In the genomic region with DNA sequence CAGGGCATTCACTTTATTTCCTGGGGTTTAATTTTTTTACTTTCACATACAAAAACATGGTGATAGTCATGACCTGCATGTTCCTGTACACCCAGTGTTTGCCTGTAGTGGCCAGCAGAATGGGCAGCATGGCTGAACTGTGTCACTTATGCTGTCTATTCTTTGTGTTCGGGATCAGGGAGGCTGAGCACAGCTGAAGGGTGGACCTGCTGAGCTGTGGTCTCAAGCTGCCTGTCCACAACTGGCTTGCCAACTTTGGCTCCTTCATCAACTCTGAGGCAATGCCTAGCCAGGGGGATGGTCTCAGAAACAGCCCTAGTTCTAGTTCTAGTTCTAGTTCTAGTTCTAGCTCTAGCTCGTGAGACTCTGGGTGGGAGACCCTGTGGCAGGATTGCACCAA, we compare ENCODE assay signal across 16 mouse cellular contexts.
A peak's percentile ranks its signal among the peaks of the same experiment; 100 is the strongest.
DNase-seq lines count a peak whose midpoint lies in the region; ATAC-seq and TF ChIP-seq lines count a peak whose summit lies in the region.
"Had no signal": no experiment of that assay in that cellular context is flagged by ENCODE, and none has a peak within 500 bp of the region (broad histone marks: within the 10 kb centered on the region; RNA-seq: fewer than 3 reads in every experiment).

No protein-coding gene starts in this region.

- peak overlapping the region; percentile 25 for H3K27ac ChIP-seq in cerebellum, adult 2 months (ENCODE audit: insufficient read depth, low read length)
- H3K27ac ChIP-seq in heart, postnatal 0 days (ENCODE audit: low read depth): no peak overlapping the region
- H3K27ac ChIP-seq in heart, embryonic 11.5 days (ENCODE audit: low read depth, low read length): no peak overlapping the region
- H3K27ac ChIP-seq in neural tube, embryonic 14.5 days (ENCODE audit: low read depth, low read length): peak overlapping the region; percentile 11; the same call in 1 of the 2 replicates
- H3K27ac ChIP-seq: forebrain, embryonic 15.5 days; kidney, postnatal 0 days; neural tube, embryonic 12.5 days; stomach, embryonic 15.5 days had no signal

- ATAC-seq in heart, postnatal 0 days (ENCODE audit: insufficient read depth, low read depth): 0 out of 2 replicates have a peak, but pooled peaks have one; percentile 27
- no peak for ATAC-seq in heart, embryonic 11.5 days (replicated peaks; ENCODE audit: insufficient number of reproducible peaks, low FRiP score, low TSS enrichment)
- ATAC-seq in megakaryocyte, adult 5-6 weeks (ENCODE audit: poor library complexity, severe bottlenecking): no peak
- no peak for ATAC-seq in neural tube, embryonic 14.5 days (ENCODE audit: low read depth)
- ATAC-seq: forebrain, embryonic 15.5 days had no signal

- TF ChIP-seq POLR2A in cerebellum, adult 2 months (IDR thresholded peaks at IDR 0.05; ENCODE audit: borderline replicate concordance, insufficient read depth, low read length): no peak

- peaks cover 17% of the 10 kb centered on the region for H3K4me1 ChIP-seq in cerebellum, adult 2 months (ENCODE audit: control insufficient read depth, insufficient read depth, low read length)
- peaks cover 11% of the 10 kb centered on the region for H3K4me1 ChIP-seq in heart, postnatal 0 days (ENCODE audit: control insufficient read depth, insufficient read depth)
- H3K4me1 ChIP-seq in heart, embryonic 11.5 days (ENCODE audit: control insufficient read depth, insufficient read depth, low read length): peaks cover 6% of the 10 kb centered on the region; the same call in 1 of the 2 replicates
- H3K4me1 ChIP-seq in megakaryocyte, embryonic 14.5 days: peaks cover 83% of the 10 kb centered on the region
- peaks cover 6% of the 10 kb centered on the region; the same call in 1 of the 2 replicates for H3K4me1 ChIP-seq in neural tube, embryonic 14.5 days (ENCODE audit: control insufficient read depth, insufficient read depth, low read length)
- H3K4me1 ChIP-seq: neural tube, embryonic 12.5 days; stomach, embryonic 15.5 days had no signal

- H3K4me2 ChIP-seq in heart, postnatal 0 days (ENCODE audit: low read depth, low read length): no peak overlapping the region
- no peak overlapping the region for H3K4me2 ChIP-seq in heart, embryonic 11.5 days
- H3K4me2 ChIP-seq in neural tube, embryonic 14.5 days (ENCODE audit: low read depth, low read length): no peak overlapping the region
- H3K4me2 ChIP-seq: forebrain, embryonic 15.5 days; neural tube, embryonic 12.5 days; stomach, embryonic 15.5 days had no signal

- WGBS in cerebellum, adult 2 months: 53% methylated on average over 2 of the region's 2 CpGs
- WGBS in heart, postnatal 0 days: 79% methylated on average over 2 of the region's 2 CpGs
- WGBS in heart, embryonic 11.5 days (ENCODE audit: insufficient replicate concordance): 75% methylated on average over 2 of the region's 2 CpGs
- 88% methylated on average over 2 of the region's 2 CpGs for WGBS in neural tube, embryonic 14.5 days

- H3K9me3 ChIP-seq in heart, postnatal 0 days (replicated peaks; ENCODE audit: control insufficient read depth, low read length): no peaks in the 10 kb centered on the region
- no peaks in the 10 kb centered on the region for H3K9me3 ChIP-seq in heart, embryonic 11.5 days (replicated peaks; ENCODE audit: control insufficient read depth, low read length)
- H3K9me3 ChIP-seq in megakaryocyte, embryonic 14.5 days: no peaks in the 10 kb centered on the region
- H3K9me3 ChIP-seq in neural tube, embryonic 14.5 days (ENCODE audit: control insufficient read depth, low read length): no peaks in the 10 kb centered on the region
- H3K9me3 ChIP-seq: forebrain, embryonic 15.5 days; neural tube, embryonic 12.5 days; stomach, embryonic 15.5 days had no signal

- H3K4me3 ChIP-seq in cerebellum, adult 2 months (replicated peaks; ENCODE audit: insufficient read depth, low read depth, low read length): no peak overlapping the region
- H3K4me3 ChIP-seq in heart, postnatal 0 days (ENCODE audit: low read depth, low read length): no peak overlapping the region
- no peak overlapping the region for H3K4me3 ChIP-seq in heart, embryonic 11.5 days (ENCODE audit: low read depth, low read length)
- H3K4me3 ChIP-seq in megakaryocyte, embryonic 14.5 days (replicated peaks): peak overlapping the region; percentile 70
- H3K4me3 ChIP-seq in neural tube, embryonic 14.5 days (ENCODE audit: low read depth, low read length): no peak overlapping the region
- H3K4me3 ChIP-seq: forebrain, embryonic 15.5 days; neural tube, embryonic 12.5 days; stomach, embryonic 15.5 days had no signal

- H3K36me3 ChIP-seq in heart, postnatal 0 days (replicated peaks; ENCODE audit: control insufficient read depth, insufficient read depth, low read length): no peaks in the 10 kb centered on the region
- no peaks in the 10 kb centered on the region for H3K36me3 ChIP-seq in heart, embryonic 11.5 days (ENCODE audit: control insufficient read depth, insufficient read depth, low read length)
- peaks cover 17% of the 10 kb centered on the region for H3K36me3 ChIP-seq in megakaryocyte, embryonic 14.5 days (replicated peaks; ENCODE audit: low read length)
- no peaks in the 10 kb centered on the region for H3K36me3 ChIP-seq in neural tube, embryonic 14.5 days (ENCODE audit: control insufficient read depth, insufficient read depth, low read length)
- H3K36me3 ChIP-seq: forebrain, embryonic 15.5 days; neural tube, embryonic 12.5 days; stomach, embryonic 15.5 days had no signal

- no peak for TF ChIP-seq CTCF in cerebellum, adult 2 months (IDR thresholded peaks at IDR 0.05; ENCODE audit: borderline replicate concordance, insufficient read depth, low read depth, low read length)
- TF ChIP-seq CTCF in heart, postnatal 0 days (IDR thresholded peaks at IDR 0.05; ENCODE audit: low read depth): no peak

- DNase-seq in cerebellum, adult 2 months: no peak
- no peak for DNase-seq in cerebellum, adult 9-11 months
- no peak for DNase-seq in heart, postnatal 0 days (ENCODE audit: low spot score)
- DNase-seq in kidney, postnatal 10 days: no peak
- DNase-seq: kidney, adult 18-20 months; liver; right cerebral cortex, postnatal 25 days; thymus, adult 2 months had no signal

- no peak for TF ChIP-seq EP300 in heart, postnatal 0 days (IDR thresholded peaks at IDR 0.05; ENCODE audit: low read depth)

- no peak overlapping the region for H3K9ac ChIP-seq in heart, postnatal 0 days (replicated peaks; ENCODE audit: low read depth, low read length)
- no peak overlapping the region for H3K9ac ChIP-seq in heart, embryonic 11.5 days (ENCODE audit: low read depth, low read length)
- H3K9ac ChIP-seq in neural tube, embryonic 14.5 days (replicated peaks; ENCODE audit: low read depth, low read length): no peak overlapping the region
- H3K9ac ChIP-seq: forebrain, embryonic 15.5 days; neural tube, embryonic 12.5 days; stomach, embryonic 15.5 days had no signal

- H3K27me3 ChIP-seq in cerebellum, adult 2 months (ENCODE audit: control insufficient read depth, insufficient read depth, low read length): no peaks in the 10 kb centered on the region
- no peaks in the 10 kb centered on the region for H3K27me3 ChIP-seq in heart, postnatal 0 days (ENCODE audit: control insufficient read depth, insufficient read depth, low read length)
- H3K27me3 ChIP-seq in heart, embryonic 11.5 days (ENCODE audit: control insufficient read depth, insufficient read depth, low read length): no peaks in the 10 kb centered on the region
- no peaks in the 10 kb centered on the region for H3K27me3 ChIP-seq in megakaryocyte, embryonic 14.5 days (replicated peaks)
- no peaks in the 10 kb centered on the region for H3K27me3 ChIP-seq in neural tube, embryonic 14.5 days (ENCODE audit: control insufficient read depth, insufficient read depth, low read length)
- H3K27me3 ChIP-seq: forebrain, embryonic 15.5 days; neural tube, embryonic 12.5 days; stomach, embryonic 15.5 days had no signal

Comparison
In these comparisons a context has a peak if more than half of its experiments do, and no peak if none do; other contexts are left out.
1. H3K27ac ChIP-seq: peak in cerebellum, adult 2 months (single experiment) and neural tube, embryonic 14.5 days (single experiment); none in heart, postnatal 0 days (single experiment) and heart, embryonic 11.5 days (single experiment).